In the genomic region with DNA sequence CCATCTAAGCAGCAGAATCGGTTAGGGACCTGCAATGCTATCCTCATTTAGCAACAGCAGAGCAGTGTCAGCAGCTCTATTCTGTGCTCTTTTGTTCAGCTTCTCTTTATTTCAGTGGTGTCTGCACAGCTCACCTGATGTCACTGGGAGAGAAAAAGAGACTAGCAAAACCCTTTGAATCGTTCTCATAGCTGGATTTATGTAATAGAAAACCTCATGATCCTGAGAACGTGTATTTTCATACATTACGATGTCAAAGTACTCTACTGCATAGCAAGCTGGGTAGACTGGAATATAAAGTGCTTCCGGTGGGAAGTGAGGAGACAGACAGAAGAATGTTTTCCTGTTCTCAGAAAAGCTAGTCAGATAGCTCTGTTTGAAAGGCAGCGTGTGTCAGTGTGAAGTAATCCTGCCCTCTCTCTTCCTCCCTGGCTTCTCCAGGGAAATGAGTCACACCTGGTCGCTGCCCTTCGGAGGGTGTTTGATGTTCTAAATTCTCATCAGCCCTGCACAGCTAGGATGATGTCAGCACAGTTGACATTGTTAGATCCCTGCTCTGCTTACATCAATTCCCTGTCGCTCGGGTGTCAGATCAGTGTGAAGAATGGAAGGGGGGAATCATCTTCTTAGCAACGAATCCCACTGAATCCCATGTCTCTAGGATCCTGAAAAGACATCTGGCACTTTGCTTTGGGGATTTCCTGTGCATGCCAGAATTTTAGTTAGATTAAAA, we compare ENCODE assay signal across 9 mouse cellular contexts.
A peak's percentile ranks its signal among the peaks of the same experiment; 100 is the strongest.
DNase-seq lines count a peak whose midpoint lies in the region; ATAC-seq and TF ChIP-seq lines count a peak whose summit lies in the region.
"Had no signal": no experiment of that assay in that cellular context is flagged by ENCODE, and none has a peak within 500 bp of the region (broad histone marks: within the 10 kb centered on the region; RNA-seq: fewer than 3 reads in every experiment).

No protein-coding gene starts in this region.

- DNase-seq in embryo, embryonic 11.5 days (ENCODE audit: low read depth, low spot score) = peak; percentile 2
- no peak for DNase-seq in heart, postnatal 36 days

- H3K9me3 ChIP-seq in megakaryocyte, embryonic 14.5 days = no peaks in the 10 kb centered on the region
- H3K9me3 ChIP-seq in hindbrain, embryonic 15.5 days = no peaks in the 10 kb centered on the region
- H3K9me3 ChIP-seq in liver, embryonic 12.5 days (replicated peaks) = no peaks in the 10 kb centered on the region
- H3K9me3 ChIP-seq: limb, embryonic 13.5 days had no signal

- no peaks in the 10 kb centered on the region for H3K79me2 ChIP-seq in myocyte (ENCODE audit: control insufficient read depth, insufficient read depth)

- peak overlapping the region; percentile 5; the same call in 1 of the 2 replicates for H3K4me2 ChIP-seq in hindbrain, embryonic 15.5 days
- peak overlapping the region; percentile 37 for H3K4me2 ChIP-seq in myocyte (ENCODE audit: low read depth)
- H3K4me2 ChIP-seq in liver, embryonic 12.5 days = no peak overlapping the region
- H3K4me2 ChIP-seq: limb, embryonic 13.5 days had no signal

- no peaks in the 10 kb centered on the region for H3K27me3 ChIP-seq in megakaryocyte, embryonic 14.5 days (replicated peaks)
- H3K27me3 ChIP-seq in hindbrain, embryonic 15.5 days = no peaks in the 10 kb centered on the region
- no peaks in the 10 kb centered on the region for H3K27me3 ChIP-seq in myocyte (ENCODE audit: control insufficient read depth, insufficient read depth, insufficient read length)
- no peaks in the 10 kb centered on the region for H3K27me3 ChIP-seq in liver, embryonic 12.5 days (replicated peaks)
- H3K27me3 ChIP-seq: limb, embryonic 13.5 days had no signal

- TF ChIP-seq POLR2A in myocyte (IDR thresholded peaks at IDR 0.05; ENCODE audit: insufficient read length, low read depth) = no peak

- no peak for ATAC-seq in megakaryocyte, adult 5-6 weeks (ENCODE audit: poor library complexity, severe bottlenecking)
- peak; percentile 27; the same call in 1 of the 2 replicates for ATAC-seq in hindbrain, embryonic 15.5 days (ENCODE audit: low FRiP score, low read depth)
- no peak for ATAC-seq in activated CD4-positive, CD25-positive, alpha-beta regulatory T cell, adult 4 months
- no peak for ATAC-seq in liver, embryonic 12.5 days

- no peaks in the 10 kb centered on the region for H3K36me3 ChIP-seq in megakaryocyte, embryonic 14.5 days (replicated peaks; ENCODE audit: low read length)
- no peaks in the 10 kb centered on the region for H3K36me3 ChIP-seq in hindbrain, embryonic 15.5 days
- no peaks in the 10 kb centered on the region for H3K36me3 ChIP-seq in myocyte (ENCODE audit: control insufficient read depth, insufficient read depth)
- no peaks in the 10 kb centered on the region for H3K36me3 ChIP-seq in liver, embryonic 12.5 days
- H3K36me3 ChIP-seq: limb, embryonic 13.5 days had no signal

- no peak overlapping the region for H3K9ac ChIP-seq in hindbrain, embryonic 15.5 days
- H3K9ac ChIP-seq in liver, embryonic 12.5 days = no peak overlapping the region
- H3K9ac ChIP-seq: limb, embryonic 13.5 days had no signal

- peaks cover 8% of the 10 kb centered on the region for H3K4me1 ChIP-seq in megakaryocyte, embryonic 14.5 days
- H3K4me1 ChIP-seq in hindbrain, embryonic 15.5 days (replicated peaks) = peaks cover 14% of the 10 kb centered on the region; the same call in 1 of the 2 replicates
- no peaks in the 10 kb centered on the region for H3K4me1 ChIP-seq in liver, embryonic 12.5 days

- intact Hi-C loops in heart, postnatal 36 days (cut with DNase I) = no loop called here

- H3K27ac ChIP-seq in hindbrain, embryonic 15.5 days (replicated peaks) = peak overlapping the region; percentile 71
- H3K27ac ChIP-seq in liver, embryonic 12.5 days = no peak overlapping the region
- H3K27ac ChIP-seq: limb, embryonic 13.5 days had no signal

- 33% methylated on average over 11 of the region's 11 CpGs for WGBS in hindbrain, embryonic 15.5 days
- WGBS in liver, embryonic 12.5 days (ENCODE audit: insufficient replicate concordance) = 36% methylated on average over 11 of the region's 11 CpGs

- peak overlapping the region; percentile 70 for H3K4me3 ChIP-seq in megakaryocyte, embryonic 14.5 days (replicated peaks)
- no peak overlapping the region for H3K4me3 ChIP-seq in hindbrain, embryonic 15.5 days
- H3K4me3 ChIP-seq in myocyte = no peak overlapping the region
- no peak overlapping the region for H3K4me3 ChIP-seq in liver, embryonic 12.5 days
- H3K4me3 ChIP-seq: limb, embryonic 13.5 days had no signal

- H3ac ChIP-seq in myocyte (ENCODE audit: control insufficient read depth, insufficient read length) = no peak overlapping the region

TF ChIP-seq in myocyte, 11 proteins besides CTCF, POLR2A, EP300 and RAD21:
- 0 out of 2 replicates have a peak, but pooled peaks have one; percentile 28 for TF ChIP-seq CEBPB (IDR thresholded peaks at IDR 0.05; ENCODE audit: insufficient read depth, poor library complexity, severe bottlenecking)
- TF ChIP-seq REST (IDR thresholded peaks at IDR 0.05; ENCODE audit: insufficient read depth, insufficient read length) = no peak
